Mouse (Mus musculus) right cerebral cortex, adult 2 months (tissue): ENCODE data around the gene Piga.
A peak's percentile ranks its signal among the peaks of the same experiment; 100 is the strongest.

Source experiments
- DNase-seq, 2 experiments: peaks; one replicate each; pipeline ENCODE4 v3.0.0; 2021 to 2022; ENCODE audit warnings: low spot score in 2 of 2

The Piga gene

GRCm38 (mm10) chrX:164419471-164419939 is at the start of gene Piga:
Gene Piga (plus strand): TSS chrX:164419787.
- peak; percentile 89 to 91 for DNase-seq

- DNase-seq, result no peak
Measured at GRCm38 (mm10) chrX:164370576-164370975, 49.0 kb upstream of the Piga start.

GRCm38 (mm10) chrX:164373081-164373480 is 46.5 kb upstream of the Piga start, which contains the start of gene Vegfd:
Gene Vegfd (plus strand): TSS chrX:164373378.
- peak; percentile 21 to 34 for DNase-seq

- no peak for DNase-seq
Measured at GRCm38 (mm10) chrX:164374586-164374985, 45.0 kb upstream of the Piga start.

GRCm38 (mm10) chrX:164379721-164380120 is 39.9 kb upstream of the Piga start:
- DNase-seq, result no peak

- DNase-seq, result peak; percentile 54 to 71
Measured at GRCm38 (mm10) chrX:164381618-164382408, 37.8 kb upstream of the Piga start.

- DNase-seq, result no peak
Measured at GRCm38 (mm10) chrX:164394091-164394490, 25.5 kb upstream of the Piga start.

GRCm38 (mm10) chrX:164398456-164398855 is 21.1 kb upstream of the Piga start:
- DNase-seq, result peak in 1 of 2 experiments; percentile 20

GRCm38 (mm10) chrX:164405080-164405649 is 14.4 kb upstream of the Piga start:
- no peak for DNase-seq

- no peak for DNase-seq
Measured at GRCm38 (mm10) chrX:164406133-164407022, 13.2 kb upstream of the Piga start.

GRCm38 (mm10) chrX:164408301-164408927 is 11.2 kb upstream of the Piga start:
- DNase-seq, result no peak

- DNase-seq, result no peak
Measured at GRCm38 (mm10) chrX:164410562-164410961, 9.0 kb upstream of the Piga start.

GRCm38 (mm10) chrX:164416803-164417202 is 2.8 kb upstream of the Piga start:
- no peak for DNase-seq

GRCm38 (mm10) chrX:164418008-164418407 is 1.6 kb upstream of the Piga start:
- DNase-seq, result no peak

GRCm38 (mm10) chrX:164419955-164420354 is 368 bp downstream of the Piga start:
- no peak for DNase-seq

- no peak for DNase-seq
Measured at GRCm38 (mm10) chrX:164420518-164420917, 931 bp downstream of the Piga start.

GRCm38 (mm10) chrX:164424821-164425220 is 5.2 kb downstream of the Piga start:
- no peak for DNase-seq

GRCm38 (mm10) chrX:164427295-164427694 is 7.7 kb downstream of the Piga start:
- no peak for DNase-seq

- no peak for DNase-seq
Measured at GRCm38 (mm10) chrX:164428224-164428623, 8.6 kb downstream of the Piga start.

GRCm38 (mm10) chrX:164430621-164431020 is 11.0 kb downstream of the Piga start:
- DNase-seq, result no peak

GRCm38 (mm10) chrX:164431133-164431532 is 11.5 kb downstream of the Piga start:
- DNase-seq, result no peak

- DNase-seq, result no peak
Measured at GRCm38 (mm10) chrX:164431541-164431940, 12.0 kb downstream of the Piga start.
